Mouse (Mus musculus) neutrophil, adult 5-6 weeks (primary cell): Measurements from ENCODE around the gene Acp5. TPM values are rescaled to one million over a fixed set of nuclear protein-coding genes. Genes with fewer than 3 reads are reported as not detected.

Source experiments
- ATAC-seq: fragments of 151-379, 151-347 bp; 2 replicates; pipeline ENCODE4 v1.8.0; 2017; ENCODE audit warnings: mild to moderate bottlenecking, moderate TSS enrichment; ENCODE audit not compliant: insufficient number of reproducible peaks, poor library complexity, low FRiP score, severe bottlenecking; ENCODE audit errors: extremely low read depth
- total RNA-seq: library from RNA; stranded (forward); fragments of 200-1000 nt; gene quantifications from 2 replicates; pipeline ENCODE4 v1.2.3, GENCODE M21; 2017

Gene Acp5
- total RNA-seq, 1 experiment from 2014 or later, result 70.6 TPM

DNA sequence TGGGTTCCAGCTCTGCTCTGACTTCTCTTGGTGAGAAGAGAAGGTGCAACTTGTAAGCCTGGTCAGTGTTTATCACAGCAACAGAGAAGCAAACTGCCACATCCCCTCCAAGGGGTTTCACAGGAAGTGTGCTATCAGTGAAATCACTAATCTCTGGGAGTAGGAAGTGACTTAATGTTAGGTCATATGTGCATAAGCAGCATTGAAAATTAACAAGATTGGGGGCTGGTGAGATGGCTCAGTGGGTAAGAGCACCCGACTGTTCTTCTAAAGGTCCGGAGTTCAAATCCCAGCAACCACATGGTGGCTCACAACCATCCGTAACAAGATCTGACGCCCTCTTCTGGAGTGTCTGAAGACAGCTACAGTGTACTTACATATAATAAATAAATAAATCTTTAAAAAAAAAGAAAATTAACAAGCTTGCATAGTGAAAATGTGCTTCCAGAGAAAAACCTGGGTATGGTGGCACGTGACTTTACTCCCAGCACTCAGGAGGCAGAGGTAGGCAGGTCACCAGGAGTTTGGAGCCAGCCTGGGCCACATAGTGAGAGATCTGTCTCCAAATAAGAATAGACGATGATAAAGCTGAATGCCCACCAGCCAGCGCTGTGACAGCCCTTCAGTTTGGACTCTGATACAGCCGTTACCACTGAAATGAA is 8.9 kb upstream of the Acp5 start:
- no peak for ATAC-seq

DNA sequence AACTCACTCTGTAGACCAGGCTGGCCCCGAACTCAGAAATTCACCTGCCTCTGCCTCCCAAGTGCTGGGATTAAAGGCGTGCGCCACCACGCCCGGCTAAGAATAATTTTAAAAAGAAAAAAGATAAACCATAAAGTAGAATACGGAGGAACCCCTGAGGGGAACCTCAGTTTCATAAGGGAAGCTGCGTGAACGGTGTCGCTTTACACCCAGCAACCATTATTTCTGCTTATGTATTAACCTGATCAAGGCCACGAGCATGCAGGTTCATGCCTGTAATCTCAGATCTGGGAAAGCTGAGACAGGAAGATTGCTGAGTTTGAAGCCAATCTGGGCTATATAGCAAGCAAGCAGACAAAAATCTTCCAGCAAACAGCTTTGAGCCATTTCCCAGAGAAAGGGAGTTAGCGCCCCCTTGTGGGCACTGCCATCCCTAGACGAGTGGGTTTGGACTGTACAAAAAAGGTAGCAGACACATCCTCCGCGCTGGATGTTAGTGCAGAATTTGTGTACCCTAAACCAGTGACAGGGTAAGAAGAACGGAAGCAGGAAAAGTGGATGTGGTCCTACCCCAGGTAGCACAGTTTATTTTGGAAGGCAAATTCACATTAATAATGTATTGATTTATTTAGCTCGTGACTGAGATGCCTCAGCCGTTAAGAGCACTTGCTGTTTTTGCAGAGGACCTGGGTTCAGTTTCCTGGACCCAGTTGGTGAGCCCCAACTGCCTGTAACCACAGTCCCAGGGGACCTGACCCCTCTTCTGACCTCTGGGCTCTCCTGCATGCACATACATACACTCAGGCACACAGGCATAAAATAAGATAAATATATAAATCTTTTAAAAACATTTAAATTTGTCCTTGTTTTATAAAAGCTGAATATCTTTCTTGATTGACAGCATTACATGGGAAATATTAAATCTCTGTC is 7.9 kb upstream of the Acp5 start:
- ATAC-seq, result peak; percentile 88

DNA sequence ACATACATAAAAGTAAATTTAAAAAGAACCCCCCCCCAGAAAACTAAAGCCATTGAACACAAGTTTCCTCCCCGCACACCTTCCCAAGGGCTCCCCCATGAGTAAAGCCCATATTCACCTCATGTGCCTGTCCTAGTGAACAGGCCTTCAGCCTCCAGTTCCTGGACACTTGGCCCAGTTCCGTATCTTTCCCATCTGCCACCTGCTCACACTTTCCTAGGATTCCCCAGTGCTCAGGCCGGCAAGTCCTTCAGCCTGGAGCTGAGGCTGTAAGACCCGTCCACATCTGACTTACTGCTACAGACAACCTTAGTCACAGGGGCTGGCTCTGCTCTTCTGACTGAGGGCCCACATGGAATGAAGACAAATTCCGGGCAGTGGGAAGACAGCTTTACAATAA is 4.2 kb upstream of the Acp5 start:
- ATAC-seq, result no peak

DNA sequence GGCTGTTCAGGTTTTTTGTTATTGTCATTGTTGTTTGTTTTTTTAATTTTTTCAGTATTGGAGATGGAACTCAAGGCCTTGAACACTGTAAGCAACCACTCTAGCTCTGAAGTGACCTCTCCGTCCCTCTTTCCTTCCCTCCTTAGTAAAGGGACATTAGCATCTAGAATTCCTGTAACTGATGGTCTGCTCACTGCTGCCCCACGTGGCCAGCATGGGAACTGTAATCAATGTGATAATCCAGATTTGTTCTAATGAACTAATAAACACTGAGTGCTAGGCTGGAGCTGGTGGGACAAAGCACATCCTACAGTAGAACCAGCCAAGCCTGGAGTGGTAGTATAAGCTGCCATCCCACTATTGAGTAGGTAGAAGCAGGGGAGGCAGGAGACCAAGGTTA is 3.0 kb upstream of the Acp5 start:
- peak; percentile 40 for ATAC-seq

DNA sequence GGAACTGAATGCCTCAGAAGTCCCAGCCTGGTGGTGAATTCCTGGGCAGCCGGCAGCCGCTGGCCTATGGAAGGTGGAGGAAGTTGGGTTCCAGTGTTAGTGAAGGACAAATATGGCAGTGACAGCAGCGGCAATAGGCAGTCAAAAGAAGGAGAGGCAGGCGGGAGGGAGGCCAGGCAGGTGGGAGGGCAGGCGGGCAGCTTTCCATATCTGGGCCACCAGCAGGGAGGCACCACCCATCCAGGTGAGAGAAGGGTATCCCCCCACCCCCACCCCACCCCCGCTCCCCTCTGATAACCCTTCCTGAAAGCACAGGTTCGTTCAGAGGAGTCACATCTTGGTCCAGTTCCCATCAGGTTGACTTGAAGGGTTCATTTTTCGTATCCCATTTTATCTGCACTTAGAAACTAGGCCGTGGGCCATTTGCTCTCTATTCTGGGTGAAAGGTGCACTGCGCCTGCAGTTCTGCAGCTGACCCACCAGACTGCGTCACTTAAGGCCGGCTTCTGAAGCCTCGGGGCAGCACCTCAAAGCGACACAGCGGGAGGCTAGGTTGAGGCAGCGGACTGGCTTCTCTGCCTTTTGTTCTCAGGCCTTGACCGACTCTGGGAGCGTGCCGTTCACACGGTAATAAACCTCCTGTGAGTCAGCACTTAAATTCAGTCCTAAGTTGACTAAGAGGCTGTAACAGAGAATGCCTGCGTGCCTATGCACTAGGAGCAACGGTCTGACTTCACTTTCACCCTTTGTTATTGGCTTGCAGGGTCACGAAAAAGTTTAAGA is 1.4 kb upstream of the Acp5 start:
- ATAC-seq, result no peak

DNA sequence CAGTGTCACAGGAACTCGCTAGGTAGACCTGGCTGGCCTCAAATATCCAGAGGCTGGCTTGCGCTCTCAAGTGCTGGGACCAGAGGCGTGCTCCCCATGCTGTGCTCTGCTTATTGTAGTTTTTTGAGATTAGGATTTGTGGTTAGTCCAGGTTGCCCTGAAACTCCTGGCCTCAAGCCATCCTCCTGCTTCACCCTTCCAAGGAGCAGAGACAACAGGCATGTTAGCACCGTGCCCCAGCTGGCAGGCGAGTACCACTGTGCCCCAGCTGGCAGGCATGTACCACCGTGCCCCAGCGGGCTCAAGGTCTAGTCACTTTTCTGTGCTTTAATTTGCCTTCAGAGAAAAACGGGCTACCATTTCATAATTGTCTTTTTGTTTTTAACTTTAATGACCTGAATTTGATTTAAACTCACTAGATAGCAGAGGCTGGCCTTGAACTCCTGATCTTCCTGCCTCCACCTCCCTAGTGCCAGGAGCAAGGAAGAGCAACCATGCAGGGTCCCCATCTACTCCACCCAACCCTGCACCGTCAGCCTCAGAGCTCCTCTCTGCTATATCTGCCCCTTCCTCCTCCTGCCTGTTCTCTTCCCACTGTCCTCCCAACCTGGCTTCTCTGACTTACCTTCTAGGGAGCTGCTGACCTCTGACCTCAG is 395 bp downstream of the Acp5 start:
- no peak for ATAC-seq

DNA sequence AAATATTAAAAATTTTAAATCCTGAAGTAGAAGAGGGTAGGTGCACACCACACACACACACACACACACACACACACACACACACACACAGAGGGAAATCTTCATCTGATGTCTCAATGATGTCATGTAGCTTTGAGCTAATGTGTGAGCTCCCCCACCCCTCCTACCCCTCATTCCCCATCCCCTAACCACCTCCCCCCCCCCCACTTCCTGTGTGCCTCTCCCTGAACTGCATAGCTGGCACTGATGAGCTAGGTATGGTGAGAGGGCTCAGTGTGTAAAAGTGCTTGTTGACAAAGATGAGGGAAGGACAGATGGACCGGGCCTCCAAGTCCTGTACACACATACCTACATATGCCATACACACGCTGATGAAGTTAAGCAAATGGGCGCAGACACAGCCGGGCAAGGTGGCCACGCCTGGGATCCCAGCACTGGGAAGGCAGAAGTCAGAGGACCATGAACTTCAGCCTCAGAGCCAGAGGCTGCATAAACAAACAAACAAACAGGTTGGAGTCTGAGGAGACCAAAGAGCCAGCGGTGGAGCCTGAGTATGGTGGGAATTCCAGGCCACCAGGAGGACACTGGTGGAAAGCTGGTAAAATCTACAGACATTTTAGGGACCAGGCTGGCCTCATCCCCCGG is 1.1 kb downstream of the Acp5 start:
- ATAC-seq, result no peak

DNA sequence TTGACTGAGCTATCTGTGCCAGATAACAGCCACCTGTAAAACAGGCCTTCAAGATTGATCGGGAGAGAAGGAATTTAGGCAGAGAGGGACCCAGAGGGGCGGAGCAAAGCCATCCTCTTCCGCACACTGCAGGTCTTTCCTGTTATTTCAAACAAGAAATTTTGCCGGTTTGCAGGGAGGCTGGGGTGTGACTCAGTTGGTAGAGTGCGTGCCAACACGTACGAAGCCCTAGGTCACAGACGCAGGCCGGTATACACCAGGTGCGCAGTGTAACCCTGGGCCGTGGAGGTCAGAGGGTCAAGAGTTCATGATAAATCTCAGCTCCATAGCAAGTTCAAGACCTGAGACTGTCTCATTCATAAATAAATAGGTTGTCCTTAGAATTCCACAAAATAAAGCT is 3.3 kb downstream of the Acp5 start:
- ATAC-seq, result no peak

DNA sequence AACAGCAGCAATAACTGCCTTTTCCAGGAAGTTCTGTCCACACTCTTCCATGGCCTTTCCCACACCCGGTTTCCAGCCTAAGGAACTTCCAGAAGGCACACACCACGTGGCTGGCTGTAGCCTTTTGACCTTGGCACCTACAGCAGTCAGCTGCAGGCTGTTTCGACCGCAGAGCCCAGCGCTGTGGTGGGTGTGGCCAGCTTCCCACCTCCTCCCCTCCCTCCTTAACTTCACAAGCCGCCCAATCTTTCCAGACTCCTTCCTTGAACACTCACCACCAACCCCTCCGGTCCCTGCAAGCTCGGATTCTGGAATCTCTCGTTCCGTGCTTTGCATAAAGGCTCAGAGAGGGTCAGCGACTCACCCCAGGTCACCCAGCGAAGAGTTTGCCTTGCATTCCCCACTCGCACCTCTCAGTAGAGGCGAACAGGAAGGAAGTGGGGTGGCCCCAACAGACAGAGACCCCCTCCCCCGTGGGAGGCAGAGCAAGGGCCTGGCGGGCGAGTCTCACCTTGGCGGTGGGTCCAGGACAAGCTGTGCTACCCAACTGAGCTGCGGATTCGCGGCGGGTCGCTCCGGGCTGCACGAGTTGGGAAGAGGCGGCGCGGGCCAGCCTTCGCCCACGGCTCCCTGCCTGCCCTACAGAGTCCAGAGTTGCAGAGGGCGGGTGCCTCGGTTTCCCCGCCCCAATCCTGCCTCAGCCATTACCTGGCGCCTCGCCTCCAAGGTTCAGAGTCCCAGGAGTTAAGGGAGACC is 4.1 kb downstream of the Acp5 start:
- peak; percentile 23; the same call in 1 of the 2 replicates for ATAC-seq

DNA sequence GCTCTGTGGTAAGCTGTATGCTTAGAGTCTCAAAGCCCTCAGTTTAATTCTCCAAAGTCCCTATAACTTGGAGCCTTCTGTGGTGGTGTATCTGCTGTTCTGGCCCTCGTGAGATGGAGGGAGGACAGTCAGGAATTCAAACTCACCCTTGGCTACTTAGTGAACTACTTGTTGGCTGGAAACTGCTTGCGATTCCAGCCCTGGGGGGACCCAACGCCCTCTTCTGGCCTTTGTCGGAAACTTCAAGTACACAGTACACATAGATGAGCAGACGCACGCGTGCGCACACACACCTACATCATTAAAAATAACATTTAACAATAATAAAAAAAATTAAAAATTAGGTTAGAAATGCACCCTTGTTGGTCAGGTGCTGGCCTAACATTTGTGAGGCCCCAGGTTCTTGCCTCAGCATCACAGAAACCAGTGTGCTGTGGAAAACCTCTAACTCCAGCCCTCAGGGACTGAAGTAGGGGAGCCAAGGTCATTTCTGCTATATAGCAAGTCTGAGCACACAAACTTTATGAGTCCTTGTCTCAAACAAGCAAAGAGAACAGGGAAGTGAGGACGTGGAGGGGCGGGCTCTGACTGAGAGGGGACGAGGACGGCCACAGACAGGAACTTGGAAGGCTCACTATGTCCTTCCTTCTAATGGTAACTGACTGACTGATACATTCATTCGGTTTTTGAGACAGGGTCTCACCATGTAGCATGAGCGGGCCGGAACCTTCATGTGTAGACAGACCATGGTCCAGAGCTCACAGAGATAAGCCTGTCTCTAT is 10.1 kb downstream of the Acp5 start:
- ATAC-seq, result no peak

DNA sequence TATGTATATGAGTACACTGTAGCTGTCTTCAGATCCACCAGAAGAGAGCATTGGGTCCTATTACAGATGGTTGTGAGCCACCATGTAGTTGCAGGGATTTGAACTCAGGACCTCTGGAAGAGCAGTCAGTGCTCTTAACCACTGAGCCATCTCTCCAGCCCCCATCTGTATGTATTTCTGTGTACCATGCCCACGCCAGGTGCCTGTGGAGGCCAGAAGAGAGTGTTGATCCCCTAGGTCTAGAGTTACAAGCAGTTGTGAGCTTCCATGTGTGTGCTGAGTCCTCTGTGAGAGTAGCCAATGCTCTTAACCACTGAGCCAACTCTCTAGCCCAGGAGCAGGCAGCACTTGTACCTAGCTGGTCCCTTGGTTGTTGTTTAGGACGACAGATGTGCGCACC is 11.3 kb downstream of the Acp5 start:
- ATAC-seq, result no peak

DNA sequence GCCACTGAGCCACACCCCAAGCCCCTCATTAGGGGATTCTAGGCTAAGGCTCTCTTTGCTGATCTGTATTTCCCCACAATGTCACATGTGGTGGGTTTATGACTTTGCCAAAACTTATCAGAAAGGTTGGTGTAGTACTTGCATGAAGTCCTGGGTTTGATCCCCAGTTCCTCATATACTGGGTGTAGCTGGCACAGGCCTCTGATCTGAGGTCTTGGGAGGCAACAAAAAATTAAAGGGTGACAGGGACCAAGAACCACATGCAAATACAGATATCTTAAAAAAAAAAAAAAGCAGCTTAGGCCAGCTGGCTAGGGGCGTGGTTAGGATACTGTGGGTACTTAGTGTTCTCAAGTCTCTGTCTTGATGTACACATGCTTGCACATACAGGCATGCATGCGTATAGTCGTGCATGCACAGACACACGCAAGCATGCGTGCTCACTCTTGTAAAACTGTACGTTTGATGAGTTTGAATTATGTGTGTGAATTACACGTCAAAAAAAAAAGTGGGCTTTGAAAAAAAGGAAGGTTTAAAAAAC is 12.4 kb downstream of the Acp5 start:
- peak; percentile 72 for ATAC-seq

DNA sequence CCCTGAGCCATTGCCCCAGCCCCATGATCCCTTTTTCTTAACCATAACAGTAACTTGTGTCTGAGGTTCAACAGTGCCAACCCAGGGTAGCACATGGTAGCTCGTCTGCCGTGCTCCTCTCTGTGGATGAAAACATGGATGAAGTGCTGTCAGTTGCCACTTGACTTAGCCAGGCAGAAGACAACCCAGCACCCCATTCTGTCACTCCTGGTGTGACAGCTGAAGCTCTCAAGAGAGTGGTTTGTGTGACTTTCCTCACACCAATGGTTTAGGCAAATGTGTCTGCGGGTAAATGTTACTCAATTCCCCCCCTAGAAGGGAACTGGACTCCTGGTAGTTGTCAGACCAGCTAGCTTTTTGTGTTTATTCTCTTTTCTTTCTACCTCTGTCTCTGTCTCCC is 13.5 kb downstream of the Acp5 start:
- peak; percentile 48 for ATAC-seq

DNA sequence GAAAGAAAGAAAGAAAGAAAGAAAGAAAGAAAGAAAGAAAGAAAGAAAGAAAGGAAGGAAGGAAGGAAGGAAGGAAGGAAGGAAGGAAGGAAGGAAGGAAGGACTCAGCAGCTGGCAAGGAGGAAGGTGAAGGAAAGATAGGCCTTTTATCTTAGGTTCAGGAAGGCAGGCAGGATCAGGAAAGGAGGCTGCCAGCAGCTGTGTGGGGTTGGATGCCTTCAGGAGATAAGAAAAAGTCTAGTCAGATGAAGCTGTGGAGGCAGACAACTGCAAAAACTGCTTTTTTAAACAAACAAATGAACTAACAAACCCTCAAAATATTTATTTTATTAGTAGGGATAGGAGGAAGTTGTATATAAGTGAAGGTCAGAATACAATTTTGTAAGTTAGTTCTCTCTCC is 14.0 kb downstream of the Acp5 start:
- ATAC-seq, result no peak

DNA sequence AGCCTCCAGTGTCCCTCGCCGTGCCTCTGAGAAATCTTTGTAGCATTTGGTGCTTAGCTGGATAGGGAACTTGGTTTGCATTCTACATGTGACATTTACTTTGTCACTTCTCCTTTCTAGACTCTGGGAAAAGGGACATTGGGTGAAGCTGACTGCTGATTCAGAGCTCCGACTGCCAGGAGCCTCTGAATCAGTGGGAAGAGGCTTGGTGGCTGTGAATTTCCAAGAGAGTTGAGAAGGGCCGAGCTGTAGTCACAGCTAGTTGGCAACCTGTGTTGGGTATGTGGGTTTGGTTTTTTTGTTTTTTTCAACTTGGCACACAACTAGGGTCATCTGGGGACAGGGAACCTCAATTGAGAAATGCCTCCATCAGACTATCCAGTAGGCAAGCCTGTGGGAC is 16.0 kb downstream of the Acp5 start:
- ATAC-seq, result no peak

DNA sequence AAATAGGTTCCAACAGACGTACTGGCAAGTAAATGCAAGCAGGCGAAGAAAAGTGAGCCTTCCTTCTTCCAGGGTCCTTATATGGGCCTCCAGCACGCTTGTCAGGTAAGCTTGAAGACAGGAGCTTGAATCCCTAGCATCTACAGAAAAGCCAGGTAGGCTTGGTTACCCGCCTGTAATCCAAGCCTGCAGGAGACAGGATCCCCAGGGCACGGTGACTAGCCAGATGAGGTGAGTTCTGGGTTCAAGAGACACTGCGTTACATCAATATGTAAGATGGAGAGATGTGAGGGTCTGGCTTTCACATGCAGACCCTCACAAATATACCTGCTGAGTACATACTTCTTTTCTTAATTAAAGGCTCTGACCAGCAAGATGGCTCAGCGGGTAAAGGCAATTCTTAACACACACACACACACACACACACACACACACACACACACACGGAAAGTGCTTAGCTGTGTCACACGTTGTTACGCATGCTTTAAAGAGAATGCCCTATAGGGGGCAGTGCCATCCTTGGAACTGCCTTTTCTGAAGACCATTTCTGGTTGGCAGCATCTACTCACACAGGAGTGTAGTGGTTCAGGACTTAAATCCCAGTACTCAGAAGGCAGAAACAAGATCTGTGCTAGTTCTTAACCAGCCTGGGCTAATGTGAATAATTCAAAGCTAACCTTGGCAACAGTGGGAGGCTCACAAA is 17.6 kb downstream of the Acp5 start:
- ATAC-seq, result peak; percentile 62
